Mouse (Mus musculus): ENCODE data around the gene Ugt1a10. TPM values are rescaled to one million over a fixed set of nuclear protein-coding genes. Genes with fewer than 3 reads are reported as not detected.

Gene Ugt1a10
- polyA plus RNA-seq, 1 experiment from 2014 or later, result not detected

GRCm38 (mm10) chr1:88195687-88196086, 140.5 kb downstream of the Ugt1a10 start:
- no peaks in the 10 kb centered on the region for H3K9me3 ChIP-seq (ENCODE audit: control insufficient read depth, low read length)
- ATAC-seq (ENCODE audit: low read depth), result no peak
- H3K4me2 ChIP-seq (ENCODE audit: low read depth, low read length), result no peak overlapping the region
- no peaks in the 10 kb centered on the region for H3K4me1 ChIP-seq (ENCODE audit: control insufficient read depth, insufficient read depth, low read length)
- no peak overlapping the region for H3K27ac ChIP-seq (ENCODE audit: low read depth, low read length)
- 74% methylated on average over 1 of the region's 1 CpGs for WGBS
- no peak overlapping the region for H3K9ac ChIP-seq (replicated peaks; ENCODE audit: low read depth, low read length)
- H3K36me3 ChIP-seq (ENCODE audit: control insufficient read depth, insufficient read depth, low read length), result no peaks in the 10 kb centered on the region
- H3K27me3 ChIP-seq (ENCODE audit: control insufficient read depth, insufficient read depth, low read length), result no peaks in the 10 kb centered on the region
- no peak overlapping the region for H3K4me3 ChIP-seq (ENCODE audit: low read depth, low read length)

GRCm38 (mm10) chr1:88197443-88197842, 142.3 kb downstream of the Ugt1a10 start:
- H3K9ac ChIP-seq (replicated peaks; ENCODE audit: low read depth, low read length), result no peak overlapping the region
- 80% methylated on average over 3 of the region's 3 CpGs for WGBS
- H3K4me3 ChIP-seq (ENCODE audit: low read depth, low read length), result no peak overlapping the region
- ATAC-seq (ENCODE audit: low read depth), result no peak
- H3K9me3 ChIP-seq (ENCODE audit: control insufficient read depth, low read length), result no peaks in the 10 kb centered on the region
- H3K27me3 ChIP-seq (ENCODE audit: control insufficient read depth, insufficient read depth, low read length), result no peaks in the 10 kb centered on the region
- no peak overlapping the region for H3K27ac ChIP-seq (ENCODE audit: low read depth, low read length)
- H3K36me3 ChIP-seq (ENCODE audit: control insufficient read depth, insufficient read depth, low read length), result no peaks in the 10 kb centered on the region
- H3K4me2 ChIP-seq (ENCODE audit: low read depth, low read length), result no peak overlapping the region
- no peaks in the 10 kb centered on the region for H3K4me1 ChIP-seq (ENCODE audit: control insufficient read depth, insufficient read depth, low read length)

GRCm38 (mm10) chr1:88199996-88200395, 144.8 kb downstream of the Ugt1a10 start:
- Histone ChIP-seq H3K9me3 (ENCODE audit: control insufficient read depth, low read length) (0 out of 2 replicates have a peak, but pooled peaks cover 5% of the 10 kb centered on the region), H3K36me3 (ENCODE audit: control insufficient read depth, insufficient read depth, low read length) (no peaks in the 10 kb centered on the region), H3K4me2 (ENCODE audit: low read depth, low read length) (no peak overlapping the region), H3K4me1 (ENCODE audit: control insufficient read depth, insufficient read depth, low read length) (no peaks in the 10 kb centered on the region), H3K4me3 (ENCODE audit: low read depth, low read length) (no peak overlapping the region), H3K27ac (ENCODE audit: low read depth, low read length) (no peak overlapping the region), H3K9ac (replicated peaks; ENCODE audit: low read depth, low read length) (no peak overlapping the region), H3K27me3 (ENCODE audit: control insufficient read depth, insufficient read depth, low read length) (no peaks in the 10 kb centered on the region)
- WGBS, result 80% methylated on average over 2 of the region's 2 CpGs
- ATAC-seq (ENCODE audit: low read depth), result no peak

GRCm38 (mm10) chr1:88200456-88200855, 145.3 kb downstream of the Ugt1a10 start, which contains the start of gene Ugt1a2:
Ugt1a2 (plus strand) TSS chr1:88200601.
- no peak within 1 kb of the TSS for H3K4me3 ChIP-seq (ENCODE audit: low read depth, low read length)
- WGBS, result 81% methylated on average over 7 of the region's 7 CpGs
- no peak within 1 kb of the TSS for H3K4me2 ChIP-seq (ENCODE audit: low read depth, low read length)
- no peaks in the 10 kb centered on the region for H3K27me3 ChIP-seq (ENCODE audit: control insufficient read depth, insufficient read depth, low read length)
- 0 out of 2 replicates have a peak, but pooled peaks cover 5% of the 10 kb centered on the region for H3K9me3 ChIP-seq (ENCODE audit: control insufficient read depth, low read length)
- H3K27ac ChIP-seq (ENCODE audit: low read depth, low read length), result no peak within 1 kb of the TSS
- no peaks in the 10 kb centered on the region for H3K36me3 ChIP-seq (ENCODE audit: control insufficient read depth, insufficient read depth, low read length)
- no peak for ATAC-seq (ENCODE audit: low read depth)
- no peaks in the 10 kb centered on the region for H3K4me1 ChIP-seq (ENCODE audit: control insufficient read depth, insufficient read depth, low read length)
- no peak within 1 kb of the TSS for H3K9ac ChIP-seq (replicated peaks; ENCODE audit: low read depth, low read length)

GRCm38 (mm10) chr1:88205294-88205922, 150.2 kb downstream of the Ugt1a10 start, which contains the start of gene Dnajb3:
Dnajb3 (minus strand) TSS chr1:88205782.
- 0 out of 2 replicates have a peak, but pooled peaks cover 5% of the 10 kb centered on the region for H3K9me3 ChIP-seq (ENCODE audit: control insufficient read depth, low read length)
- WGBS, result 7% methylated on average over 59 of the region's 62 CpGs
- H3K27me3 ChIP-seq (ENCODE audit: control insufficient read depth, insufficient read depth, low read length), result no peaks in the 10 kb centered on the region
- H3K9ac ChIP-seq (replicated peaks; ENCODE audit: low read depth, low read length), result peak within 1 kb of the TSS; percentile 74
- H3K27ac ChIP-seq (ENCODE audit: low read depth, low read length), result peak within 1 kb of the TSS; percentile 52; the same call in 1 of the 2 replicates
- peak within 1 kb of the TSS; percentile 79 for H3K4me2 ChIP-seq (ENCODE audit: low read depth, low read length)
- ATAC-seq (ENCODE audit: low read depth), result peak; percentile 100
- peak within 1 kb of the TSS; percentile 39 for H3K4me3 ChIP-seq (ENCODE audit: low read depth, low read length)
- H3K4me1 ChIP-seq (ENCODE audit: control insufficient read depth, insufficient read depth, low read length), result no peaks in the 10 kb centered on the region
- H3K36me3 ChIP-seq (ENCODE audit: control insufficient read depth, insufficient read depth, low read length), result no peaks in the 10 kb centered on the region

GRCm38 (mm10) chr1:88206843-88207479, 151.8 kb downstream of the Ugt1a10 start:
- Histone ChIP-seq H3K27me3 (ENCODE audit: control insufficient read depth, insufficient read depth, low read length) (no peaks in the 10 kb centered on the region), H3K9ac (replicated peaks; ENCODE audit: low read depth, low read length) (no peak overlapping the region), H3K27ac (ENCODE audit: low read depth, low read length) (no peak overlapping the region), H3K4me3 (ENCODE audit: low read depth, low read length) (no peak overlapping the region), H3K9me3 (ENCODE audit: control insufficient read depth, low read length) (peaks cover 13% of the 10 kb centered on the region), H3K36me3 (ENCODE audit: control insufficient read depth, insufficient read depth, low read length) (no peaks in the 10 kb centered on the region), H3K4me2 (ENCODE audit: low read depth, low read length) (no peak overlapping the region), H3K4me1 (ENCODE audit: control insufficient read depth, insufficient read depth, low read length) (no peaks in the 10 kb centered on the region)
- 86% methylated on average over 2 of the region's 2 CpGs for WGBS
- ATAC-seq (ENCODE audit: low read depth), result no peak

GRCm38 (mm10) chr1:88211812-88212211, 156.6 kb downstream of the Ugt1a10 start, which contains the start of gene Ugt1a1:
Ugt1a1 (plus strand) TSS chr1:88211959.
- 69% methylated on average over 8 of the region's 8 CpGs for WGBS
- ATAC-seq (ENCODE audit: low read depth), result no peak
- H3K9me3 ChIP-seq (ENCODE audit: control insufficient read depth, low read length), result peaks cover 52% of the 10 kb centered on the region
- H3K27me3 ChIP-seq (ENCODE audit: control insufficient read depth, insufficient read depth, low read length), result no peaks in the 10 kb centered on the region
- no peak within 1 kb of the TSS for H3K27ac ChIP-seq (ENCODE audit: low read depth, low read length)
- no peak within 1 kb of the TSS for H3K4me3 ChIP-seq (ENCODE audit: low read depth, low read length)
- H3K4me1 ChIP-seq (ENCODE audit: control insufficient read depth, insufficient read depth, low read length), result no peaks in the 10 kb centered on the region
- H3K36me3 ChIP-seq (ENCODE audit: control insufficient read depth, insufficient read depth, low read length), result no peaks in the 10 kb centered on the region
- no peak within 1 kb of the TSS for H3K9ac ChIP-seq (replicated peaks; ENCODE audit: low read depth, low read length)
- H3K4me2 ChIP-seq (ENCODE audit: low read depth, low read length), result no peak within 1 kb of the TSS

GRCm38 (mm10) chr1:88212341-88213045, 157.3 kb downstream of the Ugt1a10 start:
- WGBS, result 62% methylated on average over 8 of the region's 8 CpGs
- no peaks in the 10 kb centered on the region for H3K4me1 ChIP-seq (ENCODE audit: control insufficient read depth, insufficient read depth, low read length)
- H3K36me3 ChIP-seq (ENCODE audit: control insufficient read depth, insufficient read depth, low read length), result no peaks in the 10 kb centered on the region
- no peak for ATAC-seq (ENCODE audit: low read depth)
- peaks cover 59% of the 10 kb centered on the region for H3K9me3 ChIP-seq (ENCODE audit: control insufficient read depth, low read length)
- H3K27ac ChIP-seq (ENCODE audit: low read depth, low read length), result no peak overlapping the region
- H3K9ac ChIP-seq (replicated peaks; ENCODE audit: low read depth, low read length), result no peak overlapping the region
- no peaks in the 10 kb centered on the region for H3K27me3 ChIP-seq (ENCODE audit: control insufficient read depth, insufficient read depth, low read length)
- no peak overlapping the region for H3K4me2 ChIP-seq (ENCODE audit: low read depth, low read length)
- no peak overlapping the region for H3K4me3 ChIP-seq (ENCODE audit: low read depth, low read length)

GRCm38 (mm10) chr1:88213061-88213460, 157.9 kb downstream of the Ugt1a10 start:
- 85% methylated on average over 1 of the region's 1 CpGs for WGBS
- Histone ChIP-seq H3K9me3 (ENCODE audit: control insufficient read depth, low read length) (peaks cover 61% of the 10 kb centered on the region), H3K27ac (ENCODE audit: low read depth, low read length) (no peak overlapping the region), H3K9ac (replicated peaks; ENCODE audit: low read depth, low read length) (no peak overlapping the region), H3K4me2 (ENCODE audit: low read depth, low read length) (no peak overlapping the region), H3K27me3 (ENCODE audit: control insufficient read depth, insufficient read depth, low read length) (no peaks in the 10 kb centered on the region), H3K36me3 (ENCODE audit: control insufficient read depth, insufficient read depth, low read length) (no peaks in the 10 kb centered on the region), H3K4me1 (ENCODE audit: control insufficient read depth, insufficient read depth, low read length) (no peaks in the 10 kb centered on the region), H3K4me3 (ENCODE audit: low read depth, low read length) (no peak overlapping the region)
- no peak for ATAC-seq (ENCODE audit: low read depth)
